Mouse (Mus musculus) spleen, adult 18-20 months (tissue): ENCODE measurements around the gene Tsnaxip1.
A peak's percentile ranks its signal among the peaks of the same experiment; 100 is the strongest.

Experiments
- DNase-seq, 2 experiments: peaks; one replicate each; pipeline ENCODE4 v3.0.0; 2022; ENCODE audit warnings: mixed read lengths in 2 of 2

The Tsnaxip1 gene

GRCm38 (mm10) chr8:105826861-105827848 lies at the start of gene Tsnaxip1, which contains the start of gene Ranbp10:
Gene Tsnaxip1, plus strand, starts transcription at chr8:105827731.
Gene Ranbp10, minus strand, starts transcription at chr8:105827350.
- DNase-seq = peak; percentile 87 to 92

GRCm38 (mm10) chr8:105777833-105778232 lies 49.7 kb upstream of the Tsnaxip1 start:
- no peak for DNase-seq

GRCm38 (mm10) chr8:105780298-105780697 lies 47.2 kb upstream of the Tsnaxip1 start:
- DNase-seq = no peak

GRCm38 (mm10) chr8:105788241-105788640 lies 39.3 kb upstream of the Tsnaxip1 start:
- peak; percentile 20 to 65 for DNase-seq

- no peak for DNase-seq
Observed at GRCm38 (mm10) chr8:105788927-105789326, 38.6 kb upstream of the Tsnaxip1 start.

- no peak for DNase-seq
Observed at GRCm38 (mm10) chr8:105789626-105790025, 37.9 kb upstream of the Tsnaxip1 start.

GRCm38 (mm10) chr8:105793331-105793730 lies 34.2 kb upstream of the Tsnaxip1 start:
- DNase-seq = no peak

- no peak for DNase-seq
Observed at GRCm38 (mm10) chr8:105794009-105794598, 33.4 kb upstream of the Tsnaxip1 start.

- DNase-seq = no peak
Observed at GRCm38 (mm10) chr8:105795785-105796184, 31.7 kb upstream of the Tsnaxip1 start.

- DNase-seq = no peak
Observed at GRCm38 (mm10) chr8:105798408-105798807, 29.1 kb upstream of the Tsnaxip1 start.

GRCm38 (mm10) chr8:105799091-105799812 lies 28.3 kb upstream of the Tsnaxip1 start:
- DNase-seq = peak in 1 of 2 experiments; percentile 15

GRCm38 (mm10) chr8:105801153-105801904 lies 26.2 kb upstream of the Tsnaxip1 start:
- DNase-seq = no peak

GRCm38 (mm10) chr8:105804797-105805196 lies 22.7 kb upstream of the Tsnaxip1 start:
- no peak for DNase-seq

GRCm38 (mm10) chr8:105805346-105805745 lies 22.2 kb upstream of the Tsnaxip1 start:
- DNase-seq = no peak

- DNase-seq = no peak
Observed at GRCm38 (mm10) chr8:105805964-105806363, 21.6 kb upstream of the Tsnaxip1 start.

GRCm38 (mm10) chr8:105807766-105808165 lies 19.8 kb upstream of the Tsnaxip1 start:
- no peak for DNase-seq

- no peak for DNase-seq
Observed at GRCm38 (mm10) chr8:105808480-105808879, 19.1 kb upstream of the Tsnaxip1 start.

GRCm38 (mm10) chr8:105810245-105810786 lies 17.2 kb upstream of the Tsnaxip1 start:
- DNase-seq = peak; percentile 30 to 36

- DNase-seq = no peak
Observed at GRCm38 (mm10) chr8:105811061-105811460, 16.5 kb upstream of the Tsnaxip1 start.

GRCm38 (mm10) chr8:105811543-105811942 lies 16.0 kb upstream of the Tsnaxip1 start:
- no peak for DNase-seq

- DNase-seq = no peak
Observed at GRCm38 (mm10) chr8:105812511-105812910, 15.0 kb upstream of the Tsnaxip1 start.

GRCm38 (mm10) chr8:105813241-105813640 lies 14.3 kb upstream of the Tsnaxip1 start:
- DNase-seq = no peak
